Mouse (Mus musculus) heart, adult 2 months (tissue): ENCODE measurements at regions not wholly inside any gene's neighbourhood (a gene's known extent, or its start where the extent isn't known, plus 50 kb on each side); places are given as distances from the start of the nearest gene placed in this dataset.

ENCODE experiments used
- DNase-seq, 2 experiments: peaks; one replicate each; pipeline ENCODE4 v3.0.0; 2021
- H3K27ac ChIP-seq: fragments of 200-600 bp; 2 replicates; pipeline ENCODE4 v1.8.1; 2022
- H3K27me3 ChIP-seq: fragments of 200-500 bp; 2 replicates; pipeline ENCODE4 v1.6.1; 2012; ENCODE audit warnings: mild to moderate bottlenecking, low read length, inconsistent platforms, mixed read lengths; ENCODE audit not compliant: control insufficient read depth, insufficient read depth
- H3K36me3 ChIP-seq: fragments of 200-500 bp; 2 replicates; pipeline ENCODE4 v1.6.1; 2012; ENCODE audit warnings: low read length, inconsistent platforms; ENCODE audit not compliant: control insufficient read depth, insufficient read depth
- H3K4me1 ChIP-seq: fragments of 200-500 bp; 2 replicates; pipeline ENCODE4 v1.6.1; 2011; ENCODE audit warnings: low read length; ENCODE audit not compliant: control insufficient read depth, insufficient read depth
- H3K4me3 ChIP-seq: fragments of 200-600 bp; 2 replicates; pipeline ENCODE4 v1.8.1; 2022
- H3K79me2 ChIP-seq: fragments of 200-500 bp; replicated peaks from 2 replicates; pipeline ENCODE4 v1.6.1; 2012; ENCODE audit warnings: mild to moderate bottlenecking, inconsistent platforms, low read length, moderate library complexity, mixed read lengths; ENCODE audit not compliant: control insufficient read depth, insufficient read depth
- H3K9ac ChIP-seq: fragments of 200-500 bp; 2 replicates; pipeline ENCODE4 v1.6.1; 2012; ENCODE audit warnings: low read depth, mild to moderate bottlenecking, control low read depth, inconsistent platforms, low read length, mixed read lengths
- CTCF ChIP-seq: fragments of 200-600 bp; IDR thresholded peaks from 2 replicates; pipeline ENCODE4 v1.8.1; 2022; ENCODE audit warnings: antibody characterized with exemption, mild to moderate bottlenecking, moderate library complexity
- EP300 ChIP-seq: fragments of 200-500 bp; IDR thresholded peaks from 2 replicates; pipeline ENCODE4 v1.6.1; 2011; ENCODE audit warnings: low read depth, low read length, control low read depth; ENCODE audit not compliant: insufficient read depth
- POLR2A ChIP-seq: fragments of 200-500 bp; IDR thresholded peaks from 2 replicates; pipeline ENCODE4 v1.6.1; 2011; ENCODE audit warnings: mild to moderate bottlenecking, low read depth, low read length, control low read depth; ENCODE audit not compliant: insufficient read depth
- WGBS: fragments of 180-500 bp; shearing (Covaris S2); methylation state at CpG from one replicate; pipeline ENCODE4 v1.1.7; 2018; 5-methylcytosine and 5-hydroxymethylcytosine counted together
- intact Hi-C: fragments of 180-260 bp; cut with DNase I; formaldehyde crosslinking; loops from one replicate; pipeline ENCODE4 v1.15.1; 2025

- H3K27ac ChIP-seq: no peak overlapping the region
- no peak for DNase-seq
- no peak overlapping the region for H3K9ac ChIP-seq
- H3K4me1 ChIP-seq: no peaks in the 10 kb centered on the region
- WGBS: 90% methylated on average over 6 of the region's 6 CpGs
- intact Hi-C loops: no loop called here
- no peak for TF ChIP-seq POLR2A
- H3K4me3 ChIP-seq: no peak overlapping the region
- H3K36me3 ChIP-seq: no peaks in the 10 kb centered on the region
- no peaks in the 10 kb centered on the region for H3K79me2 ChIP-seq
- H3K27me3 ChIP-seq: no peaks in the 10 kb centered on the region
Observed at GRCm38 (mm10) chr4:75847675-75848385, 569.7 kb upstream of the Dmac1 start.

GRCm38 (mm10) chr4:75845021-75845420 is 566.9 kb upstream of the Dmac1 start:
- Histone ChIP-seq H3K27ac (no peak overlapping the region), H3K36me3 (no peaks in the 10 kb centered on the region), H3K4me1 (no peaks in the 10 kb centered on the region), H3K79me2 (no peaks in the 10 kb centered on the region), H3K27me3 (no peaks in the 10 kb centered on the region), H3K4me3 (no peak overlapping the region), H3K9ac (no peak overlapping the region)
- intact Hi-C loops: no loop called here
- peak in 1 of 2 experiments; percentile 6 for DNase-seq
- WGBS: 31% methylated on average over 3 of the region's 3 CpGs
- TF ChIP-seq EP300: no peak
- no peak for TF ChIP-seq CTCF
- no peak for TF ChIP-seq POLR2A

GRCm38 (mm10) chr4:75838619-75839018 is 560.5 kb upstream of the Dmac1 start:
- intact Hi-C loops: no loop called here
- Histone ChIP-seq H3K4me1 (no peaks in the 10 kb centered on the region), H3K36me3 (no peaks in the 10 kb centered on the region), H3K9ac (no peak overlapping the region), H3K79me2 (no peaks in the 10 kb centered on the region), H3K4me3 (no peak overlapping the region), H3K27me3 (no peaks in the 10 kb centered on the region), H3K27ac (no peak overlapping the region)
- DNase-seq: no peak
- WGBS: 49% methylated on average over 4 of the region's 4 CpGs
- TF ChIP-seq EP300: no peak
- no peak for TF ChIP-seq CTCF
- no peak for TF ChIP-seq POLR2A

- WGBS: 32% methylated on average over 3 of the region's 3 CpGs
- H3K4me3 ChIP-seq: no peak overlapping the region
- H3K36me3 ChIP-seq: no peaks in the 10 kb centered on the region
- H3K27ac ChIP-seq: no peak overlapping the region
- no peaks in the 10 kb centered on the region for H3K27me3 ChIP-seq
- H3K4me1 ChIP-seq: no peaks in the 10 kb centered on the region
- no peak for DNase-seq
- TF ChIP-seq POLR2A: no peak
- TF ChIP-seq CTCF: no peak
- no peak for TF ChIP-seq EP300
- H3K9ac ChIP-seq: no peak overlapping the region
- intact Hi-C loops: no loop called here
- no peaks in the 10 kb centered on the region for H3K79me2 ChIP-seq
Observed at GRCm38 (mm10) chr4:75827082-75827711, 549.1 kb upstream of the Dmac1 start.

GRCm38 (mm10) chr4:75819193-75819603 is 541.1 kb upstream of the Dmac1 start:
- H3K9ac ChIP-seq: no peak overlapping the region
- TF ChIP-seq POLR2A (no peak), CTCF (no peak), EP300 (no peak)
- intact Hi-C loops: no loop called here
- 52% methylated on average over 2 of the region's 2 CpGs for WGBS
- no peak for DNase-seq
- H3K36me3 ChIP-seq: no peaks in the 10 kb centered on the region
- H3K27ac ChIP-seq: no peak overlapping the region
- H3K4me1 ChIP-seq: no peaks in the 10 kb centered on the region
- no peak overlapping the region for H3K4me3 ChIP-seq
- no peaks in the 10 kb centered on the region for H3K79me2 ChIP-seq
- H3K27me3 ChIP-seq: no peaks in the 10 kb centered on the region

GRCm38 (mm10) chr4:75816026-75816425 is 537.9 kb upstream of the Dmac1 start:
- WGBS: 87% methylated on average over 4 of the region's 4 CpGs

More at GRCm38 (mm10) chr4:75816026-75816425, 537.9 kb upstream of the Dmac1 start:
- Histone ChIP-seq H3K36me3 (no peaks in the 10 kb centered on the region), H3K9ac (no peak overlapping the region), H3K79me2 (no peaks in the 10 kb centered on the region), H3K27me3 (no peaks in the 10 kb centered on the region), H3K4me1 (no peaks in the 10 kb centered on the region), H3K27ac (no peak overlapping the region), H3K4me3 (no peak overlapping the region)
- intact Hi-C loops: no loop called here
- no peak for TF ChIP-seq POLR2A
- no peak for TF ChIP-seq CTCF
- TF ChIP-seq EP300: no peak
- no peak for DNase-seq
